ENCODE assay signal across 8 mouse cellular contexts in the genomic region with DNA sequence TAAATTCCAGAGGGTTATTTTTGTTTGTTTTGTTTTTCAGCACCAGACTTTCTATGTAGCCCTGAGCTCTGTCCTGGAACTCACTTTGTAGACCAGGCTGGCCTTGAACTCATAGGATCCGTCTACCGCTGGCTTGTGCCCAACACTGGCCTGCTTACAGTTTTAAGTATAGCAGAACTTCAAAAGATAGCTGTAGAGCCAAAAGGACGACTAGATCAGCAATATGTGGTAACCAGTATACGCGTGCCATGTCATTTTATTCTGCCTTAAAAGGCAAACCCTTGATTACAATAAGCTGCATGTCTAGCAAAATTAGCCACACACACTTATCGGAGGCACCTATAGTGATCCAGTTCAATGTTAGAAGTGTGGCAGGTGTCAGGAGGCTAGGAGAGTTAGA. TPM values are rescaled to one million over a fixed set of nuclear protein-coding genes. Genes with fewer than 3 reads are reported as not detected.
DNase-seq lines count a peak whose midpoint lies in the region; ATAC-seq and TF ChIP-seq lines count a peak whose summit lies in the region.

No protein-coding gene starts in this region.

- peaks cover 33% of the 10 kb centered on the region for H3K4me1 ChIP-seq in heart, embryonic 13.5 days
- H3K4me1 ChIP-seq in embryonic facial prominence, embryonic 13.5 days = peaks cover 31% of the 10 kb centered on the region
- H3K4me1 ChIP-seq in limb, embryonic 13.5 days = peaks cover 24% of the 10 kb centered on the region

- no peaks in the 10 kb centered on the region for H3K27me3 ChIP-seq in heart, embryonic 13.5 days (replicated peaks)
- no peaks in the 10 kb centered on the region for H3K27me3 ChIP-seq in embryonic facial prominence, embryonic 13.5 days
- no peaks in the 10 kb centered on the region for H3K27me3 ChIP-seq in limb, embryonic 13.5 days

- intact Hi-C loops in left cerebral cortex, adult 2 months (cut with DNase I) = no loop called here
- intact Hi-C loops in left cerebral cortex, postnatal 4 days (cut with DNase I) = no loop called here

- peak overlapping the region; percentile 72 for H3K4me2 ChIP-seq in heart, embryonic 13.5 days
- peak overlapping the region; percentile 60 for H3K4me2 ChIP-seq in embryonic facial prominence, embryonic 13.5 days
- H3K4me2 ChIP-seq in limb, embryonic 13.5 days (replicated peaks) = peak overlapping the region; percentile 67

- WGBS in heart, embryonic 13.5 days = 59% methylated on average over 6 of the region's 6 CpGs
- WGBS in embryonic facial prominence, embryonic 13.5 days = 66% methylated on average over 6 of the region's 6 CpGs
- WGBS in limb, embryonic 13.5 days = 71% methylated on average over 6 of the region's 6 CpGs

- peak overlapping the region; percentile 93 for H3K27ac ChIP-seq in heart, embryonic 13.5 days (replicated peaks)
- peak overlapping the region; percentile 96; the same call in 1 of the 2 replicates for H3K27ac ChIP-seq in embryonic facial prominence, embryonic 13.5 days
- no peak overlapping the region for H3K27ac ChIP-seq in limb, embryonic 13.5 days
- no peak overlapping the region for H3K27ac ChIP-seq in left cerebral cortex, adult 2 months

- H3K4me3 ChIP-seq in heart, embryonic 13.5 days = peak overlapping the region; percentile 92
- H3K4me3 ChIP-seq in embryonic facial prominence, embryonic 13.5 days = peak overlapping the region; percentile 82
- H3K4me3 ChIP-seq in limb, embryonic 13.5 days = peak overlapping the region; percentile 84
- H3K4me3 ChIP-seq in left cerebral cortex, adult 2 months = no peak overlapping the region

- no peaks in the 10 kb centered on the region for H3K9me3 ChIP-seq in heart, embryonic 13.5 days
- H3K9me3 ChIP-seq in embryonic facial prominence, embryonic 13.5 days = no peaks in the 10 kb centered on the region
- no peaks in the 10 kb centered on the region for H3K9me3 ChIP-seq in limb, embryonic 13.5 days

- no peak for ATAC-seq in heart, embryonic 13.5 days (ENCODE audit: extremely low read depth, insufficient number of reproducible peaks, low FRiP score, low TSS enrichment)
- ATAC-seq in embryonic facial prominence, embryonic 13.5 days (ENCODE audit: insufficient number of reproducible peaks, insufficient read depth, low FRiP score, low TSS enrichment, low read depth) = no peak
- ATAC-seq in limb, embryonic 13.5 days (ENCODE audit: low FRiP score, low read depth) = no peak

- peak overlapping the region; percentile 92 for H3K9ac ChIP-seq in heart, embryonic 13.5 days
- peak overlapping the region; percentile 90 for H3K9ac ChIP-seq in embryonic facial prominence, embryonic 13.5 days
- peak overlapping the region; percentile 89 for H3K9ac ChIP-seq in limb, embryonic 13.5 days

- peaks cover 54% of the 10 kb centered on the region for H3K36me3 ChIP-seq in heart, embryonic 13.5 days
- peaks cover 39% of the 10 kb centered on the region for H3K36me3 ChIP-seq in embryonic facial prominence, embryonic 13.5 days
- H3K36me3 ChIP-seq in limb, embryonic 13.5 days = peaks cover 45% of the 10 kb centered on the region

- TF ChIP-seq CTCF in left cerebral cortex, adult 2 months (IDR thresholded peaks at IDR 0.05) = no peak

- DNase-seq in heart, adult 9 months (ENCODE audit: low spot score in 2 of 2) = no peak
- DNase-seq in CD4-positive helper T cell, adult 2 months (ENCODE audit: low read depth, low spot score) = peak; percentile 32
- DNase-seq in left cerebral cortex, adult 2 months (ENCODE audit: extremely low spot score in 1 of 2, low spot score in 2 of 2) = no peak
- DNase-seq in layer of hippocampus, adult 18-20 months (ENCODE audit: low spot score in 2 of 2) = no peak
- no peak for DNase-seq in left cerebral cortex, postnatal 4 days

RNA-seq across cellular contexts. Expression of a gene that starts 1.2 kb away (rescaled TPM):
- polyA plus RNA-seq in heart, embryonic 13.5 days (2015; fragmentation: Nextera tagmentation; extraction: Ambion mirVana) = 146 and 153 TPM in 2 replicates
- 221 and 223 TPM in 2 replicates for polyA plus RNA-seq in embryonic facial prominence, embryonic 13.5 days (2015; fragmentation: Nextera tagmentation; extraction: Ambion mirVana)
- polyA plus RNA-seq in limb, embryonic 13.5 days (2015; fragmentation: Nextera tagmentation; extraction: Ambion mirVana) = 225 and 231 TPM in 2 replicates
- 1 to 10 TPM; 4.5 to 7.1 TPM for total RNA-seq in left cerebral cortex, adult 2 months (2021)
- 10 to 100 TPM; 13.1 to 13.6 TPM for total RNA-seq in layer of hippocampus, adult 18-20 months (2021)
- total RNA-seq in left cerebral cortex, postnatal 4 days (2021) = 10 to 100 TPM; 24.0 to 26.0 TPM

RNA-seq across cellular contexts. Expression of a gene that starts 30.2 kb away (rescaled TPM):
- polyA plus RNA-seq in heart, embryonic 13.5 days (2015; fragmentation: Nextera tagmentation; extraction: Ambion mirVana) = 0.03 and 0.04 TPM in 2 replicates
- 0.14 TPM in 2 replicates for polyA plus RNA-seq in embryonic facial prominence, embryonic 13.5 days (2015; fragmentation: Nextera tagmentation; extraction: Ambion mirVana)
- 0.11 and 0.28 TPM in 2 replicates for polyA plus RNA-seq in limb, embryonic 13.5 days (2015; fragmentation: Nextera tagmentation; extraction: Ambion mirVana)
- total RNA-seq in left cerebral cortex, adult 2 months (2021) = 1 to 10 TPM; 1.4 to 2.0 TPM
- total RNA-seq in layer of hippocampus, adult 18-20 months (2021) = 10 to 100 TPM; 53.8 to 69.6 TPM
- total RNA-seq in left cerebral cortex, postnatal 4 days (2021) = 1 to 10 TPM in 1 of 2 experiments, under 1 TPM in 1; 0.79 to 1.0 TPM

RNA-seq across cellular contexts. Expression of a gene that starts 58.9 kb away (rescaled TPM):
- polyA plus RNA-seq in heart, embryonic 13.5 days (2015; fragmentation: Nextera tagmentation; extraction: Ambion mirVana) = 98.5 and 99.1 TPM in 2 replicates
- 152 and 157 TPM in 2 replicates for polyA plus RNA-seq in embryonic facial prominence, embryonic 13.5 days (2015; fragmentation: Nextera tagmentation; extraction: Ambion mirVana)
- polyA plus RNA-seq in limb, embryonic 13.5 days (2015; fragmentation: Nextera tagmentation; extraction: Ambion mirVana) = 138 and 142 TPM in 2 replicates
- 10 to 100 TPM; 48.9 to 49.6 TPM for total RNA-seq in left cerebral cortex, adult 2 months (2021)
- 10 to 100 TPM; 66.5 to 68.7 TPM for total RNA-seq in layer of hippocampus, adult 18-20 months (2021)
- 10 to 100 TPM; 72.5 to 73.8 TPM for total RNA-seq in left cerebral cortex, postnatal 4 days (2021)

Comparison
In these comparisons a context has a peak if more than half of its experiments do, and no peak if none do; other contexts are left out.
1. H3K27ac ChIP-seq: peak in heart, embryonic 13.5 days (single experiment) and embryonic facial prominence, embryonic 13.5 days (single experiment); none in limb, embryonic 13.5 days (single experiment) and left cerebral cortex, adult 2 months (single experiment).
2. RNA of a gene that starts 30.2 kb away (total RNA-seq): 53.8 to 69.6 TPM in layer of hippocampus, adult 18-20 months; 1.4 to 2.0 TPM in left cerebral cortex, adult 2 months and 0.79 to 1.0 TPM in left cerebral cortex, postnatal 4 days; every median in the first group is over 10 times any median in the second.
3. Peak in every context shown above with its lines, with median percentiles within 50 percentile points of each other: H3K4me2 ChIP-seq and H3K9ac ChIP-seq.